Mouse (Mus musculus): ENCODE results near the gene Hk1.
A peak's percentile ranks its signal among the peaks of the same experiment; 100 is the strongest.

The Hk1 gene

DNA sequence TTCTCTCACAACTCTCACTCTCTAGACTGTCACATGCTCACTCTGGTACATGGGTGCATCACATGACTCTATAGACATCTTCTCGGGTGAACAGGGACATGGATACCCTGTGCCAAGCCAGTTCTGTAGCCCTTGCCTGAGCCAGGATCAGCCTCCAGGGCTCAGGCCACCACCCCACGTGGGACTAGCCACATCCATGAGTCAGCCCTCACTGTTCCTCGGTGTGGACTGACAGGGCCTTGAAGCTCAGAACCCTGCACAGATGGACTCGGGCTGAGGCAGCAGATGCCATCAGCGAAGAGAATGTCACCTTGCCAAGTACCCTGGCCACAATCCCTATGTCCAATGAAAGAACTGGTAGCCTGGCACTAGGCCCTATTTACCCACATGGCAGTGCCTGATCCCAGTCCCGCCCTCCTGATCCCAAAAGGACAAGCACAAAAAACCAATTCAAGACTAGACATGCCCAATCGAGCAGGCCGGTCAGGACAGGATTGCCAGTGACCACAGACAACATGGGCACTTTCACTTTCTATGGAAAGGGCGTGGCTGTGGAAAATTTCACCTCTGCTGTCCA is 59.2 kb downstream of the Hk1 start:
- DNase-seq (ENCODE audit: low read depth, low spot score), result no peak

DNA sequence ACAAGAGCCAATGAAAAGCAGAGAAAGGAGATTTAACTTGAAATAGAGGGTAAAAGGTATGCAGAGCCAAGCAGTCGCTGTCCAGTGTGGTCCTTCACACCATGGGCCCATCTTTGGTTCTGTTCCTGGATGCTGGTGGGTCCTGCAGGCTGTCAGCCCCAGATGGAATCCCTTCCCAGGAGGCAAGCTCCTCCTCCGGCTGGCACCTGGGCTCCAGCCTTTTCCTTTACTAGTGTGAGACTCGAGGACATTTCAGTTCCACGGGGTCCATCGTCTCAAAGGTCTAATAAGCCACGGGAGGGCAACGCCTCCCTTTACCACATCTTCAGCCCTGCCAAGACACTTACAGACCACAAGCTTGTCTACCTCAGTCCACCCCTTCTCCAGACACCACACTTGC is 60.6 kb downstream of the Hk1 start:
- no peak for DNase-seq (ENCODE audit: low read depth, low spot score)

DNA sequence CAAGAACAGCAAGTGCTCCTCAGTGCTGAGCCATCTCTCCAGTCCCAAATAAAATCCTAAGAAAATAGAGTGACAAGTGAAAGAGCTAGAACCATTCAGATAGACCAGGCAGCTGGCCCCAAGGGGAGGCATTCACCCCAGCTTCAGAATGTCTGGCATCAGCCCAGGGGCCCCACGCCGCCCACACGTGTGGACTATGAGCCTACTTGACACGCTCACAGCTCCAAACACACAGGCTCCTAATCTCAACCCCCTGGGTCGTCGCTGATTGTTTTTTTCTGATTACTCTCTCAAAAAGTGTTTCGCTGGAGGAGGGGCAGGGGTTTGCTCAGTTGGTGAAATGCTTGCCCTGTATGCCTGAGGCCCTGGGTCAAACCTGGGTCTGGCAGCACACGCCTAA is 63.2 kb downstream of the Hk1 start:
- DNase-seq (ENCODE audit: low read depth, low spot score), result no peak

DNA sequence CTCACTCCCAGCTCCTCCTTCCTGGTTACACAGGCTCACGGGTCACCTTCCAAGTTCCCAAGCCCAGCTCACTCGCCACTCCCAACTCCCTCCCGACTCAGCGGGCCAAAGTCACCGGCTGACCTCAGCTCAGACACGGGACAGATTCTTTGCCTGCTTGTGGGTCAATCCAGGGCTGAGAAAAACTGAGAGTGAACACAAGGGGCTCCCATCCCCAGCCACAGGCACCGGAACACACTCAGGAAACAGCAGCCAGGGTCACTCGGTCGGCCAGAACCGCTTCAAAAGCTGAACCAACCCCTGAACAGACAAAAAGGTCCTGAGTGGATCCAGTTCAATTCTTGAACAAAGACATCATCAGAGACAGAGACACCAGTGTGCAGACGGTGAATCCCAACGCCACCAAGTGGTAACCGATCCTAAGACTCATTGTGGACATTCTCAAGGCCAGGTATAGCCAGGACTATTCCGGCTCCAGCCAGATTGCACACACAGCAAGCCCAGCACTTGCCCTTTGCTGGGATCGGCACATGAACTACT is 65.8 kb downstream of the Hk1 start:
- no peak for DNase-seq (ENCODE audit: low read depth, low spot score)

DNA sequence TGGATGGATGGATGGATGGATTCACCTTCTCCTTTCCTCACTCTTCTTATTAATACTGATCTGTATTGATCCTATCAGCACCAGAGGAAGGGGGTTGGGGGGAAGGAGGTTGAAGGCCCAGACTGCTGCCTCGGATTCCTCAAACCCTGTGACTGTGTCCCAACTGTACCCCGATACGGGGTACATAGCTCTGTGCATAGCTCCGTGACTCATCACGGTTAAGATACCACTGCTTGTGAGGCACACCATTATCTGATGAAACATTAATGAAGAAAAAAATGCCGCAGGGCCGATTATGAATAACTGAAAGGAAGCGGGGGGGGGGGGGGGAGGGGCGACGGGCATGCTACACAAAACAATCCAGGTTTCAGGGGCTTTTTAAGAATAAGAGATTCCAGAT is 66.6 kb downstream of the Hk1 start:
- peak; percentile 20 for DNase-seq (ENCODE audit: low read depth, low spot score)

DNA sequence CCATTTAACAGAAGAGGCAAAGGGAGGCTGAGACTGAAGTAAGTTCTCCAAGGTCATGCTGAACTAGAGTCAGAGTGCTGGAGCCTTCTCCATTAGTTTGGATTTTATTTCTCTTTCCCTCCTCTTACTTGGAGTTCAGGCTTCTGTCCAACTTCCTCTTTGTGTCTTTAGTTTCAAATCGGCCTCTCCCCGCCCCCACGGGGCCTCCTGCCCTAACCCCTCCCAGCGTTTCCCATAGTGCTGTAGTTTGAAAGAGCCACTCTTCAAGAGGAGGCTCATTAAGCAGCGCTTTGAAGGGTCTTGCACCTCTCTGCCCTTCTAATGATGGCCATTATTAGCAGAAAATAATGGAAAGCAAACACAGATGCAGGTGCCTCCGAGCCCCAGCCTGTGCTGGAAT is 68.2 kb downstream of the Hk1 start:
- no peak for DNase-seq (ENCODE audit: low read depth, low spot score)

DNA sequence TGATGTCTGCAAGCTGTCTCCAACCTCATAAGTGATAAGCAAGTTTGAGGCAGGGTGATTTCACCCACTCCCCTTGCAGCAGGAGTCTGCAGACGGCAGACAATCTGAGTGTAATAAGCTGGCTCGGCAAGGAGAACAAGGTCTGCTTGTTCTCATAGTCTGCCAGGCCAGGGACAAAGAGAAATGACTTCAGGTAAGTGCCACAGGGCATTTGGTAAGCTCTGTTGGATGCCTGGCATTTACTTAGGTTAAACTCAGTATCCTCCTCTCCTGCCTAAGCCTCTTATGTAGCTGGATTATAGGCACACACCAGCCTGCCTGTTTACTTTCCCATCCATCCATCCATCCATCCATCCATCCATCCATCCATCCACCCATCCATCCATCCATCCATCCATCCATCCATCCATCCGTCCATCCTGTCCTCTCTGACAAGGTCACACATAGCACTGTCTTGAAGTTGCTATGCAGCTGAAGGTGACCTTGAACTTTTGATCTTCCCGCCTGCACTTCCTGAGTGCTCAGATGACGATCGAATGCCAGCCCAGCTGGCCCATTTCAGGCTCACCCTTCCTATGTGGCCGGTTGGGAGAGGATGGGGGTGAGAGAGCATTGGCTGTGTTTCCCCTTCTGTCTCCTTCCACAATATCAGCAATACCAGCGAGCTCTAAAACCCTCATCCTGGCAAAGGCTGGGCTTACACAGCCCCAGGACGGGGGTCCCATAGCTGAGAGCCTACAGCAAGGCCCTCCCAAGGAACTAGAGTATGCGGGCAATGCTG is 69.3 kb downstream of the Hk1 start:
- DNase-seq (ENCODE audit: low read depth, low spot score), result no peak

DNA sequence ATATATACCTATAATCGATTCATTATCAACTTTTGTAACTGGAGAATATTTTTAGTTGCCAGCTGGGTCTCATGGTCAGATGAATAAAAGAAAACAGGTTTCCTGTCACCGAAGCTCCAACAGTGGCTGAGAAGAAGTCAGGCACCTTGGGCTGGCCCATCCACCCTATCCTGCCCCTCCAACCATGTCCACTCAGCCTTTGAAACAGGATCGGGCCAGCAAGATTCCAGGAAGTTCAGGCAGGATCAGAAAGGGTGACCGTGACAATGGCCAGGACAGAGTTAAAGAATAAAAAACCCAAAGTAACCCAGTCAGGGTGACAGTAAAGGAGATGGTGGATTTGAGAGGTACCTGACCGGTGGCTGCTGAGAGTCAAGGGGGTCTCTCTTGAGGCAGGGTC is 70.1 kb downstream of the Hk1 start:
- DNase-seq (ENCODE audit: low read depth, low spot score), result no peak

DNA sequence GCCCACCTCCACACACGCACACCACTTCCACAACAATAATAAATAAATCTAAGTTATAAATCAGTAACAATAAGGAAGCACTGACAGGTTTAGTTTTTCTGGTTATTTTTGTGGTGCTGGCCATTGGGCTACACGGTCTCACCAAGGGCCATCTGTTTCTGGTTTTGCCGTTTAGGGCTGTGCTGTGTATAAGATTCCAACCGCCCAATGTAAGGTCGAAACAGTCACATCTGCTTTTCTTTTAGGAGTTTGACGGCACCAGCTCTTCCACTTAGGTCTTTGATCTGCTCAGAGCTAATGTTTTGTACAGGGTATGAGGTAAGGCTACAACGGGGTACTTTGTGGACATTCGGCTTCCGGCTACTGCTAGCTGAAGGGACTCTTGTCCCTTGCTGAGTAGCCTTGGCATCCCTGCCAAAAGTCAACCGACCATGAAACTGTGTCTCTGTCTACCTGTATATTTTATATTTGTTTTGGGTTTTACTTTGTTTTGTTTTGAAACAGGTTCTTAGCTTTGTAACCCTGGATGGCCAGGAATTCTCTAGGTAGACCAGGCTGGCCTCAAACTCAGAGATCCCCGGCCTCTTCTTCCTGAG is 70.7 kb downstream of the Hk1 start:
- no peak for DNase-seq (ENCODE audit: low read depth, low spot score)

DNA sequence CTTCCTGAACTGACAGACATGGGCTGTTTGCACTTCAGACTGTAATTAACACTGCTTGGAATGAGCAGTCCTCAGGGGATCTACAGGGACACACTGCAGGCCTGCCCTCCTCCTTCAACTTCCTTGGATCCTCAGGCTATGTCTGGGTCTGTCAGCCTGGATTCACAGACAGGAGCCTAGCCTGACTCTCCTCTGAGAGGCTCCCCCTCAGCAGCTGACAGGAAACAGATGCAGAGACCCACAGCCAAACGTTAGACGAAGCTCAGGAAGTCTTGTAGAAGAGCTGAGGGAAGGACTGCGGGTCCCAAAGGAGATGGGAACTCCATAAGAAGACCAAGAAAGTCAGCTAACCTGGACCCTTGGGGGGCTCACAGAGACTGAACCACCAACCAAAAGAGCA is 73.2 kb downstream of the Hk1 start:
- DNase-seq (ENCODE audit: low read depth, low spot score), result no peak

DNA sequence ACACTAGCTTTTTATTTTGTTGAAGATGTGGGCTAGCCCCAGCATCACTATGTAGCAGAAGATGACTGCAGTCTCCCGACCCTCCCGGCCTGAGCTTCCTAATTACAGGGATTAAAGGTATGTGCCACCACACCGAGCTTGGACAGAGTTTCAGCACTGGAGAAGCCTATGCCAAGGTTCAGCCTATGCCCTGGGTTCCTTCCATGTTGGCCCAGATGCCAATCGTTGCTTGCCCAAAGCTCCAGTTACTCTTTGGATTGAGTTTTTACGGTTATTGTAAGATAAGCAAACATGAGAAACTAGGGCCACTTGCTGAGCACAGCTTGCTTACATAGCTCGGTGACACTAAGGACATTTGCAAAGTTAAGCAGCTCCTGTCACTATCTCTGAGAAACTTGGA is 74.6 kb downstream of the Hk1 start:
- no peak for DNase-seq (ENCODE audit: low read depth, low spot score)

DNA sequence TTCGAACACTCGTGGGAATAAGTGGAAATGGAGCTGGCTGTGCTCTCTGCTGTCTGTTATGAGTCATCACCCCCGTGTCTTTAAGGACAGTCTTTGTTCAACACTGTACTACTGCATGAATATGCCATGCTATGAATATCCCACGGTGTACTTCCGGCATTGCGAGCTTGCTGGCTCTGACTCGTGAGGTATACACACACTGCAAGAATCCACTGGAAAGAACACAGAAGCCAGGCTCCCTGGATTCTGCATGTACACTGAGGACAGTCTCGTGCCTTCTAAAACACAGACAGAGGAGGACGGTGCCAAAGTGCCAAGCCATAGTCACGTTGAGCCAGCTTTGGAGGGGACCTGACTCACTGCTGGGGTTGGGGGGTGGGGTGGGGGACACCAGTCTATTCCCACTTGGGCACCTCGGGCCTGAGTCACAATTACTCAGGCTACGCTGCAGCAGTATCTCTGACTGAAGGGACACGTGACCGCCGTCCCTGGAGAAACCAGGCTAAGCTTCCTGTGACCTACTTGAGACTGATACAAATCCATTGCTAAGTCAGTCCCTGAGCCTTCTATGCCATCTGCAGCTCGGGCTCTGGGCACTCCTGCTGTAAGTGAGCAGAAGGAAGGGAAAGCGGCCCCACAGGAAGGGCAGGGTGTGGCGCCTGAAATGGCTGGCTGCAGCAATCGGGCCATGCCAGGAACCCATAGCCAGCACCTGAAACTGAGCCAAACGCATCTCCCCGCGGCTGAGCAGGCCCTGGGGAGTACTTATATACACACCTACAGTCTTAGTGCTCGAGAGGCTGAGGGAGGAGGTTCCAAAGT is 79.5 kb downstream of the Hk1 start:
- DNase-seq (ENCODE audit: low read depth, low spot score), result no peak

DNA sequence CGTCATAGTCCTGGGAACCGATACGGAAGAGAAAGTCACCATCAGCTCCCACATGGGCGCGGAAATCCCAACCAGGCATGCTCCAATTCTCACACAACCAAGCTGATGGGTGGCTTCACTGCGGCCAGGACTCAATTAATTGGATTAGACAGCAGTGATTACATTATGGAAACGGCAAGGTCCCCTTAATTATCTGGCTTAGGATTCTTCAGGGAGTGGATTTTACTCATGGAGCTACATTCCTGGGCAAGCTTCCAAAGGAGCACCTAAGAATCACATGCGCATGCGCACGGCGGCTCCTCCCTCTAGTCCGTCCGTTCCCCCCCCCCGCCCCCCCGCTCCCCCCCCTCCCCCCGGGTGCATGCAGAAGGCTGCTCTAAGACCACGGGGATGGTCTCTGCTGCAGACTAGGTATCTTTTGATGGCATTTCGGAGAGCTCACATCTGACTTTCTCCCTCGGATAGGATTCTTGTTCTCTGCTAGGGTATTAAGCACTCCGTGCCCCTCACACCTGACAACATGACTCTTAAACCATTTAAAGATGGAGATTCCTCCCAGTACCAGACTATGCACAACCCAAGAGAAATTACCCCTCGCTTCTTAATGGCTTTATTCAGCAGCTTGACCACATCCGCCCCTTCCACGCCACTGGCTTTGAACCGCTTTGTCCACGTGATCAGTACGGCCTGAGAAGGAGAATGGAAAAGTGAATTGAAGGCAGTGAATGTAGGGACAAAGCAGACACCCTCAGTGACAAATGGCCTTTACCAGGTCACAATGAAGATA is 83.4 kb downstream of the Hk1 start:
- no peak for DNase-seq (ENCODE audit: low read depth, low spot score)

DNA sequence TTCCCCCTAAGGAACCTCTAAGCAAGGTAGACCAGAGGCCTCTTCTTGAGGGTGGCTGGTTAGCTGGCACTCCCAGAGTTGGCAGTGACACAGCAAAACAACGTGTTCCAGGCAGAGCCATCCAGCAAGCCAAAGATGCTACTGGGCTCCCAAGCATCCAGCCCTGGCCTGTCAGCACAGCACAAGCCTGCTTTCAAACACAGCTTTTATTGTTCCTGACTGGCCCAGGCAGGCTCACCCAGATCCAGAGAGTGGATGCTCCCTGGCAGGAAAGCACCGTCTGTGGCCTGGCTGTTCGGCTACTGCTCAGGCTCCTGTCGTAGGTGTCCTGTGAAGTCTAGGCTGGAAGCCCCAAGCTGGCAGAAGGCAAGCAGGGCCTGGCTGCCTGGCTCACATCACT is 85.6 kb downstream of the Hk1 start:
- DNase-seq (ENCODE audit: low read depth, low spot score), result no peak

DNA sequence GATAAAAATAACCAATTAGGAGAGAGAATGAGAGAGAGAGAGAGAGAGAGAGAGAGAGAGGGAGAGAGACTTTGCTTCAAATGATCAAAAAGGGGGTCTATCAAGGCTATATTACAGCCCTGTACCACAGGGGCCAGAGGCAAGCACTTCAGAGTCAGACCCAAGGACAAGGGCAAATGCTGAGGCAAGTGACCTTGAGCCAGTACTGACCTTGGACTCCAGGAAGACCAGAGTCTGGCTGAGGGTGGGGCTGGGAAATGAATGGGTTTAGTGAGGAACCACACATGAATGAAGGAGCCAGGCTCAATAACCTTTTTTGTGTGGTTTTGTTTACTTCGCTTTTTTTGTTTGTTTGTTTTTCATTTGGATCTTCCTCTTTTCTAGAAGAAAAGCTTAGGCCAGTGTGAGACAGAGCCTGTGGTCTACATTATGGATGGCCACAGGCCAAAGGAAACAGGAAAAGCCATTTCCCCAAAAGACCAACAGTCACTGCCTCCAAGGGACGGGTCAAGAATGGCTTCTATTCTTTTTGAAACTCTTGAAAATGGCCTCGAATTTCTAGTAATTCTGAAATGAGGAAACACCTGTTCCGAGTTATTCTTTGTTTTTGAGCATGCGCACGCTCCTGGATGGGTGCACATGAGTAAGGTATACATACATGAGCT is 92.1 kb downstream of the Hk1 start:
- DNase-seq (ENCODE audit: low read depth, low spot score), result no peak

DNA sequence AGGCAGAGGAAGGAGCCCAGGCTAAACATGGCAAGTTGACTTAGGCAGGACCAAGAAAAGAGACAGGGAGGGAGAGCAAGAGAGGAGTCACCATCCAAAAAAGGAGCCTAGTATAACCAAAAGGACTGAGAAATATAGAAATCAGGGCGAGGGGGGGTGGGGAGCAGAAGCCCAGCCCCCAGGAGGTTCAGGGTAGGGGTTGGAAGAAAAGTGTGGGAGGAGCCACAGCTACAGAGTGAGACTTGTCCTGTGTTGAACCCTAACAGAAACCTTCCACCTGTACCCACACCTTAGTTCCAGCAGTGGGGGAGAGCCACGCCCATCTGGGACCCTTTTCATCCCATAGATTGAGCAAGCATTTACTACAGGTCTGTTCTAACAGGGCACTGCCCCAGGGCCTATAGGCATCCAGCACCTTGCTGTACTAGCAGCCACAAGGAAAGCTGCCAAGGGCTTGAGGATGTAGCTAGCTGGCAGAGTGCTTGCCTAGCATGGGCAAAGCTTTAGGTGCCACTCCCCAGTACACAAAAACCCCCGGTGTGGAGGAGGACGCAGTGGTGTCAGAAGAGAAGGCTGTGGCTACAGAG is 96.4 kb downstream of the Hk1 start:
- no peak for DNase-seq (ENCODE audit: low read depth, low spot score)

DNA sequence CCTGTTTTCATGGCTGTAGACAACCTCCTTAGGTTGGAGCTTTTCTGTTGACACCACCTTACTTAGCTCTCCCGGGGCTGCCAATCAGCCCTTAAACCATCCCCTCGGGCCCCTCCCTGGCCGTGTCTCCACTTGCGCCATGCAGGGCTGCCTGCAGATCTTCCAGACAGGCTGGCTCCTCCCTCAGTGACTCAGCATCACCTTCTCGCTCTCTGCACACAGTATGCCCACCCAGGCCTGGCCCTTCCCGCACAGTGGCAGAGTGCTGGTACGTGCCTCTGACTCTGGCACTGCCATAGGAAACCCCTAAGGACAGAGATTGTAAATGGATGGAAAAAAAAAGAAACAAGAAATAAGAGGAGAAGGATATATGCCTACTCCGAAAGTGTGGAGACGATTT is 96.9 kb downstream of the Hk1 start:
- no peak for DNase-seq (ENCODE audit: low read depth, low spot score)

DNA sequence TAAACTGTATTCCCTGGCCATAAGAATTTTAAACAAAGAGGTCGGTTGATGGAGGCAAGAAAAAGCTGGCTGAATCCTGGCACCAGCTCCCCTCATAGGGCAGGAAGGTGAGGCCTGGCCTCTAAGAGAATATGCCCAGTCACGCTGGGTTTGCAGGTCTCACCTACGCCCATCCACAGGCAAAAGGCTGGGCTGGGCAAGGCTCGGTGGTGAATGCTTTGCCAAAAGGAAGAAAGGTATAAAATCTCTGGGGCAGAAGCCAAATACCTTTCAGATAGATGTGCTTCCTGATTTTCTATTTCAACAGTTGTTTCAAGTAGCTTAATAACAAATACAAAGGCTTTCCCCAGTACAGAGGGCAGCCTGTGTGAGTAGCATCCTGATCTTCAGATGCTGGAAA is 100.0 kb downstream of the Hk1 start:
- DNase-seq (ENCODE audit: low read depth, low spot score), result no peak

DNA sequence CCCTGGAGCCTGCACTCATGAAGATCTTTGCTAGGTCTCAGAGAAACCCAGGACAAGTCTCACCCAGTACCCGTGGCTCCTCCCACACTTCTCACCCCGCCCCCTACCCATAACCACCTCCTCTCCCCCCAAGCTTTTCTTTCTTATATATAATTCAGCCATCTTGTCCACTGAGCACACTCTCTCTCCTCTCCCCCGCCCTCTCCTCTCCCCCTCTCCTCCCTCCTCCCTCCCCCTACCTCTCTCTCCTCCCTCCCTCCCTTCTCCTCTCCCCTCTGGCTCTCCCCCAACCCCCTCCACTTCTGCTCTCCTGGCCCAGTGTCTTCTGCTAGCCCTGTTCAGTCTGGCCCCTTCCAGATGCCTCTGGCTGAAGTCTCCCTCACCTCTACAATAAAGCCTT is 100.6 kb downstream of the Hk1 start:
- DNase-seq (ENCODE audit: low read depth, low spot score), result no peak

DNA sequence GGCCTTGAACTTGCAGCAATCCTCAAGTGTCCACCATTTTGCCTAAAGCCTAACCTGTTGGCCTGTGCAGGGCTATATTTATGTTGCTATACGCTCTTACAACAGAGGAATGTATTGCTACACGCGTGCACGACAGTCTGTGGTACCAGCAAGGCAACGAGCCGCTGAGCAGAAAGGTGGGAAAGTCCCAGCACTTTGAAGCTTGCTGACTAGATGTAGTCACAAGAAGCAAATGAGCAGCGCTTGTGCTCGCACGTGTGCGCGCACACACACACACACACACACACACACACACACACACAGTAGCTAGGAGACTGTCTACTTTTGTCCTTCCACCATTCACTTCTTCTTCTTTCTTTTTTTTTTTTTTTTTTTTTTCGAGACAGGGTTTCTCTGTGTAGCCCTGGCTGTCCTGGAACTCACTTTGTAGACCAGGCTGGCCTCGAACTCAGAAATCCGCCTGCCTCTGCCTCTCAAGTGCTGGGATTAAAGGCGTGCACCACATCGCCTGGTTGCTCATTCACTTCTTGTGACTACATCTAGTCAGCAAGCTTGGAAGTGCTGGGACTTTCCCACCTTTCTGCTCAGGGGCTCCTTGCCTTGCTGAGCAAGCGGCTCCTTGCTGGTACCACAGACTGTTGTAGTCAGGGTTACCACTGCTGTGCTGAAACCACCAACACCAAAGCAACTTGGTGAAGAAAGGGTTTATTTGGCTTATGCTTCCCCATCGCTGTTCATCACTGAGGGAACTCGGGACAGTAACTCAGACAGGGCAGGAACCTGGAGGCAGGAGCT is 102.0 kb downstream of the Hk1 start:
- DNase-seq (ENCODE audit: low read depth, low spot score), result peak; percentile 76
